Mouse (Mus musculus) erythroblast, embryonic 14.5 days (primary cell): ENCODE data around the gene Slc13a4.

Experiments
- GATA1 ChIP-seq: IDR thresholded peaks from 2 replicates; pipeline ENCODE4 v1.6.1; 2012; ENCODE audit warnings: low read length, inconsistent platforms, mixed read lengths
- TAL1 ChIP-seq: IDR thresholded peaks from 3 replicates; pipeline ENCODE4 v1.6.1; 2012; ENCODE audit warnings: low read length, inconsistent platforms, mixed read lengths

DNA sequence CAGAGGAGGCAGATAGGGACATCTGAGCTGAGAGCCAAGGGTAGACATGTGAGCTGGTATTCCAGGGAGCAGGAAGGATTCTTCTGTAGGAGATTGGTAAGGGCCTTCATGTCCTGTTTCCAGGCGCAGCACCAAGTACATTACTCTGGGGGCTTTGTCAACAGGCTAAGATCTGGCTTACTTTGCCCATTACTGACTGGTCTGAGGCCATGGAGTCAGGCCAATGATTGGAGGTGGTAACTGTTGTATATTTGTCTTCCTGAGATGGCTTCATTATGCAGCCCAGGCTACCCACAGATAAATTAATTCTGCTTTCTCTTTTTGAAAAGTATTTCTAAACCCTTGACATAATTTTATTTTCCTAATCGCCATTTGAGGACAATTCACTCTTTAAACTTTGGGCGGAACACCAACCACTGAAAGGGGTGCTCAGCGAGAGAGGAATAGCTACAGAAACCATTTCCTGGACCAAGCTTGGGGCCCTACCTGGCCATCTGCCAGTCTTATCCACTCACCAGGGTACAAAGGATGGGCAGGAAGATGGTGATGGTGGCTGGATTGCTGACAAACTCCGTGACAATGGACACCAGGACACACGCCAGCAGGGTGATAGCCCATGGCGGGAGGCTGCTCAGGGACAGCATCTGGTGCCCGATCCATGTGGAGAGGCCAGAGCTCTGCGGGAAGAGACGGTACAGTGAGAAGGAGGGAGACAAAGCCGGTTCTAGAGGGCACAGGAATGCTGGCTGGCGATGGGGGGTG, 36.7 kb downstream of the Slc13a4 start:
- TF ChIP-seq TAL1 (no peak), GATA1 (no peak)
